Mouse (Mus musculus): ENCODE data around the gene Olfr1143.

Gene Olfr1143

DNA sequence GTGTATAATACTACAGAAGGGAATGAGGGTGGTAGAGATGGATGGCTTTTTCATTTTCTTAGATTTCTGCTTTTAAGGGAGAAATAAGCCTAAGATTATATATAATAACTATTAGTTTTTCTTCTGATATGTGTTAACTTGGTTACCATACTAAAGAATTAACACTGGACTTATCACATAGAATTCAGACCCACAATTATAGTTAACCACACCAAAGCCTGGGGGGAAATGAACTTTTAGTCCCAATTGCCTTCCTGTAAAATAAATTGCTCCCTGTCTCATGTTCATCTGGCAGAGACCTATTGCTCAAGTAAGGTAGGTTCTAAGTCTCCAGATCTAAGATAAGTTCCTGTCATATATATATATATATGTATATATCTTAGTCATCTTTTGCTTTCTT is at the start of gene Olfr1143:
Gene Olfr1143 (plus strand): TSS at position 301 of the 400 bp plus-strand sequence.
- no peak for DNase-seq (ENCODE audit: extremely low read depth, low read depth)

DNA sequence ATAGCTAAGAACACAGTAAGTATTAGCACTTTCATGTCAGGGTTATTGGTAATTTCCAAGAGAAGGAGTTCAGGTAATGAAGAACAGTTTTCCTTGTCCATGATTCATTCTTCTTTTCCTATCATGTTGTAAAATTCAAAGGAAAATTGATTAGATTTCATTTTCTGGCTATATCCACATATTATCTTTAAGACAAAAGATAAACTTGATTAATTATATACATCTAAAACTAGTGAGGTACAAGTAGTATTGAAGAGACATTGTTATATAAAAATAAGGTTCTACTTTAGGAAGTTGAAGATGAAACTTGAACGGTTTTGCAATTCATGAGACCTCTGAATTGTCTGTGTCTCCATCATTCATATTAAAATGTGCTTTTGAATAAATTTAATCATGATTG is 46.5 kb upstream of the Olfr1143 start, which contains the start of gene Olfr1141:
Gene Olfr1141 (minus strand): TSS at position 101 of the 400 bp plus-strand sequence.
- DNase-seq (ENCODE audit: extremely low read depth, low read depth), result no peak

DNA sequence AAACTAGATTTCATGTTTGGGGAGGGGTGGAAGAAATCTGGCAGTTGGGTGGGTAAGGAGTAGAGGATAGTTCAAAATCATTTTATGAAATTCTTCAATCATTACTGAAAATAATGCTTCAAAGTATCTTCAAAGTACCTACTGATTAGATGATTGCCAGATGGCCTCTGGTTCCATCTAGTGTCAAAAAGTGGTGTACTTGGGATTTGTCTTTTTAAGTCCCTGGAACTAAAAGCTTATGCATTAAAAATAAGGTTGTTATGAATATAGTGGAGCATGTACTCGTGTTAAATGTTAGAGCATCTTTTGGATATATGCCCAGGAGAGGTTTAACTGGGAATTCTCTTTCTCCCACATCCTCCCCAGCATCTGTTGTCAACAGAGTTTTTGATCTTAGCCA is 24.2 kb upstream of the Olfr1143 start:
- DNase-seq (ENCODE audit: extremely low read depth, low read depth), result no peak

DNA sequence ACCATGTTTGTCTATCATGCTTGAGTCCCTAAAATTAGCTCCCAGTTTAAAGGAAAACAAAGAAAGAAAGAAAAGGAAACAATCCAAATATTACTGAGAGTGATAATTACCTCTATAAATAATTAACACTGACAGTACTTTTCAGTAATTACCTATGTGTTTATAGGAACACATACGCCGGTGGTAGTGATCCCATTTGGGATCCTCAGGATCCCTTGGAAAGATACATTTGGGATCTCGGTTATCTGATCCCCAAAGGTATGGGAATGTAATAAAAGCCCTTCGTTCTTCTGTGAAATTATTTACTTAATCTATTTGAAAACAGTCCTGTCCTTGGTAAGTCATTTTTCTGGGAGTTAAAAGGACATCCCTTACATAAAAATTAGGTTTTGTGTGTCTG is 21.2 kb upstream of the Olfr1143 start, which contains the start of gene Olfr152:
Gene Olfr152 (plus strand): TSS at position 301 of the 400 bp plus-strand sequence.
- no peak for DNase-seq (ENCODE audit: extremely low read depth, low read depth)

DNA sequence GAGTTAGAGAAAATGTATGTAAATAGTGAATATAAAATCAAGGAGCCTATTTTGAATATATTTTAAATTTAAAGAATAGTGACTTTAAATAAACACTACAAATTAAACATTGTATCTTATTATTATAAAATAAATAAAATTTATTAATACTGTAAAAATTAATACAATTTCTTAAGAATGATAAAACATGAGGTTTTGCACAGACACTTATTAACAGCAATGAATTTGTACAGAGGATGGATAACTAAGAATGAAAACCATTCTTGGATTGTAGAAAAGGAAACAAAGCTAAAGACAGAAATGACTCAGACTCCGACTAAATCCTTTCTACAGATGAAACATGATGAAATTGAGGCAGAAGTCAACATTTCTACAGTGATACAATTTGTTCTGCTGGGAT is 9.1 kb downstream of the Olfr1143 start, which contains the start of gene Olfr1145:
Gene Olfr1145 (plus strand): TSS at position 301 of the 400 bp plus-strand sequence.
- DNase-seq (ENCODE audit: extremely low read depth, low read depth), result no peak

DNA sequence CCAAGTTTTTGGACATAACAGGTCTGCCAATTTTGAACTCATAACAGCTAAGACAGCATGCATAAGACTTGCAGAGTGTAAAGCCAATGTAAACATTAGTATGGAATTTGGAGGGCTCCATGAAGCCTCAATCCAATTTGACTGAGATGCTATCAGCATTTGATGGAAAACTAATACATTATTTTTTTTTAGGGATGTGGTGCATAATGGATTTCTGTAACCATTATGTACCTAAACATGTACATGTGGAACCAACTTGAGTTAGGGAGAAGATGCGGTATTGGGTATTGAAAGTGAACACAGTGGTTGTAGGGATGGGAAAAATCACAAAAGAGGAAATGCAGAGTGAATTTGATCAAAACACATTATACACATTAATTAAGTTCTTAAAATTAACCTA is 29.8 kb downstream of the Olfr1143 start, which contains the start of gene Olfr1148:
Gene Olfr1148 (plus strand): TSS at position 301 of the 400 bp plus-strand sequence.
- DNase-seq (ENCODE audit: extremely low read depth, low read depth), result no peak

DNA sequence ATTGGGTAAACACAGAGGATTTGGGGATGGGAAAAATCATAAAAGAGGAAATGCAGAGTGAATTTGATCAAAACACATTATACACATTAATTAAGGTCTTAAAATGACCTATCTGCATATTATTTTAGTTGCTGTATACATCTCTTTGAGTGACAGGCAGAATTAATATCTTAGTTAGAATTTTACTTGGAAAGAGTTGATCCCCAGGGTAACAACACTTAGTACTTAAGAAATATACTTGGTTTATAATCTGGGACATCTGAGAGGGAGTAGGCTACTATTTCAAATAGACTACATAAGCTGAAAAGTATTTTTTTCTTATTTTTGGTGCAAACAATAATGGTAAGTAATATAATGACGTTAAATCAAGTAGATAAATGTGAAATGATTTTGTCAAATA is 43.3 kb downstream of the Olfr1143 start, which contains the start of gene Olfr1150-ps1:
Gene Olfr1150-ps1 (plus strand): TSS at position 301 of the 400 bp plus-strand sequence.
- no peak for DNase-seq (ENCODE audit: extremely low read depth, low read depth)
